Mouse (Mus musculus): ENCODE measurements around the gene Slc1a7.

Gene Slc1a7

GRCm38 (mm10) chr4:107967966-107968682 is at the start of gene Slc1a7:
Gene Slc1a7, plus strand, starts transcription at chr4:107968332.
- no peak for DNase-seq (ENCODE audit: low spot score)

GRCm38 (mm10) chr4:107920336-107920735 is 47.8 kb upstream of the Slc1a7 start:
- DNase-seq (ENCODE audit: low spot score): no peak

- no peak for DNase-seq (ENCODE audit: low spot score)
Observed at GRCm38 (mm10) chr4:107921152-107921695, 46.9 kb upstream of the Slc1a7 start.

GRCm38 (mm10) chr4:107921952-107922351 is 46.2 kb upstream of the Slc1a7 start:
- DNase-seq (ENCODE audit: low spot score): no peak

GRCm38 (mm10) chr4:107923145-107923802 is 44.9 kb upstream of the Slc1a7 start, which contains the start of gene Cpt2:
Gene Cpt2, minus strand, starts transcription at chr4:107923610.
- DNase-seq (ENCODE audit: low spot score): peak; percentile 99

GRCm38 (mm10) chr4:107923803-107924194 is 44.3 kb upstream of the Slc1a7 start:
- DNase-seq (ENCODE audit: low spot score): no peak

- DNase-seq (ENCODE audit: low spot score): no peak
Observed at GRCm38 (mm10) chr4:107928269-107928668, 39.9 kb upstream of the Slc1a7 start.

- no peak for DNase-seq (ENCODE audit: low spot score)
Observed at GRCm38 (mm10) chr4:107928726-107929125, 39.4 kb upstream of the Slc1a7 start.

- no peak for DNase-seq (ENCODE audit: low spot score)
Observed at GRCm38 (mm10) chr4:107931453-107931852, 36.7 kb upstream of the Slc1a7 start.

- no peak for DNase-seq (ENCODE audit: low spot score)
Observed at GRCm38 (mm10) chr4:107933239-107933638, 34.9 kb upstream of the Slc1a7 start.

GRCm38 (mm10) chr4:107935254-107935653 is 32.9 kb upstream of the Slc1a7 start:
- no peak for DNase-seq (ENCODE audit: low spot score)

GRCm38 (mm10) chr4:107937338-107937737 is 30.8 kb upstream of the Slc1a7 start:
- peak; percentile 77 for DNase-seq (ENCODE audit: low spot score)

GRCm38 (mm10) chr4:107938124-107938523 is 30.0 kb upstream of the Slc1a7 start:
- DNase-seq (ENCODE audit: low spot score): no peak

GRCm38 (mm10) chr4:107942741-107943140 is 25.4 kb upstream of the Slc1a7 start:
- no peak for DNase-seq (ENCODE audit: low spot score)

- no peak for DNase-seq (ENCODE audit: low spot score)
Observed at GRCm38 (mm10) chr4:107944141-107944540, 24.0 kb upstream of the Slc1a7 start.

GRCm38 (mm10) chr4:107949918-107950317 is 18.2 kb upstream of the Slc1a7 start:
- no peak for DNase-seq (ENCODE audit: low spot score)

- peak; percentile 28 for DNase-seq (ENCODE audit: low spot score)
Observed at GRCm38 (mm10) chr4:107952845-107953244, 15.3 kb upstream of the Slc1a7 start.

- no peak for DNase-seq (ENCODE audit: low spot score)
Observed at GRCm38 (mm10) chr4:107955691-107956090, 12.4 kb upstream of the Slc1a7 start.

- DNase-seq (ENCODE audit: low spot score): no peak
Observed at GRCm38 (mm10) chr4:107958487-107958886, 9.6 kb upstream of the Slc1a7 start.

- DNase-seq (ENCODE audit: low spot score): no peak
Observed at GRCm38 (mm10) chr4:107962044-107962732, 5.9 kb upstream of the Slc1a7 start.

GRCm38 (mm10) chr4:107962792-107963191 is 5.3 kb upstream of the Slc1a7 start:
- DNase-seq (ENCODE audit: low spot score): no peak

- DNase-seq (ENCODE audit: low spot score): no peak
Observed at GRCm38 (mm10) chr4:107966416-107967109, 1.6 kb upstream of the Slc1a7 start.
